Mouse (Mus musculus): ENCODE measurements around the gene Fam57a. TPM values are rescaled to one million over a fixed set of nuclear protein-coding genes. Genes with fewer than 3 reads are reported as not detected.

Gene Fam57a
- total and polyA plus RNA-seq, 3 experiments: 2.0 to 4.2 (median 3.0) TPM

DNA sequence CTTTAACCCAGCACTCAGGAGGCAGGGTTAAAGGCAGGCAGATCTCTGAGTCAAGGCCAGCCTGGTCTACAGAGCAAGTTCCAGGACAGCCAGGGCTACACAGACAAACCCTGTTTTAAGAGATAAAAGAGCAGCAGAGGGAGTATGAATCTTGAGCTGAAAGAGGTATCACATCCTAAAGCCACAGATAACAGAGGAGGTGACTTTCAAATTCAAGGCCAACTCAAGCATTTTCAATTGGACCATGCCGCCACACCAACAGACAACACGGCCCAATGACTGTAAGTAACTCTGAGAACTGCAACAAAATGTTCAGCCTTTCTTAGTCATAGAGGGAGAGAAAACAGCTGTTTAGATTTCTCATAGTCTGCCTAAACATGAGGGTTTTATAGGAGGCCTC is 25.3 kb upstream of the Fam57a start:
- intact Hi-C loops (cut with DNase I): no loop called here
- Histone ChIP-seq H3K36me3 (ENCODE audit: control insufficient read depth, insufficient read depth, low read length) (peaks cover 8% of the 10 kb centered on the region; the same call in 1 of the 2 replicates), H3K9ac (ENCODE audit: low read depth, low read length) (no peak overlapping the region)

DNA sequence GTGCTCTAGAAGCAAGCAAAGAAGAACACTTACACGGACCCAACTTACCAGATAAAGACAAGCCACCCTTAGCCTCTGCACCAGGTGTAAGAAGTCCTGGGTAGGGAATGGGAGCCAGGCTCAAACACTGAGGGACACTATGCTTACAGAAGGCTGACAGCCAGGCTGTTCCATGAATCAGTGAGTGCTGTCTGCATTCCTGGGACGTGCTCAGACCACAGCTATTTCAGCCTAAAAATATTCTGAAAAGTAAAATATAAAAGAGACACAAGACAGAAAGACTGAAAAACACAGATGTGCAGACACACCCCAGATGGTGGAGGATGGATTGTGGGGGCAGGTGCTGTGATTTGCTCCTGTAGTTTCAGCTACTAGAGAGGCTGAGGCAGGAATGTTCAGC is 24.6 kb upstream of the Fam57a start:
- 89% methylated on average over 2 of the region's 2 CpGs for WGBS
- H3K4me1 ChIP-seq (ENCODE audit: control insufficient read depth, insufficient read depth, low read length): no peaks in the 10 kb centered on the region
- no peak for TF ChIP-seq POLR2A (IDR thresholded peaks at IDR 0.05; ENCODE audit: insufficient read depth, low read depth, low read length)
- TF ChIP-seq EP300 (IDR thresholded peaks at IDR 0.05; ENCODE audit: insufficient read depth, low read depth, low read length): no peak
- no peak for TF ChIP-seq CTCF (IDR thresholded peaks at IDR 0.05)

More for the DNA sequence above, 25.3 kb upstream of the Fam57a start:
- no peak for DNase-seq
- WGBS: 87% methylated on average over 2 of the region's 2 CpGs
- Histone ChIP-seq H3K27ac (no peak overlapping the region), H3K4me1 (ENCODE audit: control insufficient read depth, insufficient read depth, low read length) (no peaks in the 10 kb centered on the region), H3K79me2 (replicated peaks; ENCODE audit: control insufficient read depth, insufficient read depth, low read length) (no peaks in the 10 kb centered on the region), H3K4me3 (no peak overlapping the region), H3K27me3 (ENCODE audit: control insufficient read depth, insufficient read depth, low read length) (no peaks in the 10 kb centered on the region)
- TF ChIP-seq POLR2A (IDR thresholded peaks at IDR 0.05; ENCODE audit: insufficient read depth, low read depth, low read length): no peak
- TF ChIP-seq CTCF (IDR thresholded peaks at IDR 0.05): no peak
- TF ChIP-seq EP300 (IDR thresholded peaks at IDR 0.05; ENCODE audit: insufficient read depth, low read depth, low read length): no peak

DNA sequence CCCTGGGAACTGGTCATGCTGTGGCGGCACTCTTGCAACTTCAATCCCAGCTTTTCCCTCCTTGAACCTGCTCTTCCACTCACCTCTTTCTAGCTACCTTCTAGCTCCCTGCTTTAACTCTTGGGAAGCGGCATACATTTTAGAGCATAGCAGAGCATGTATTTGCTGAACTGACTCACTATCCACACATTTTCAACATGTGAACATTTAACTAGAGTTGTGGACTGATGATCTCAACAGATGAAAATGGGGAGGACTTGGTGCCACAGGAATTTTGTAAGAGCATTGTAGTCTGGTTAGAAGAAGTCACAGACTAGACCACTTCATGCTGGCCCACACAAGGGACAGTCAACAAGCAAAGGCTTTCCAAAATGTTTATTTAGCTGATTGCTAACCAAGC is 21.1 kb upstream of the Fam57a start:
- no peak overlapping the region for H3K9ac ChIP-seq (ENCODE audit: low read depth, low read length)
- no peak for DNase-seq
- no peak overlapping the region for H3K4me3 ChIP-seq
- TF ChIP-seq EP300 (IDR thresholded peaks at IDR 0.05; ENCODE audit: insufficient read depth, low read depth, low read length) (no peak), POLR2A (IDR thresholded peaks at IDR 0.05; ENCODE audit: insufficient read depth, low read depth, low read length) (no peak), CTCF (IDR thresholded peaks at IDR 0.05) (no peak)
- no peak overlapping the region for H3K27ac ChIP-seq
- intact Hi-C loops (cut with DNase I): no loop called here
- no peaks in the 10 kb centered on the region for H3K36me3 ChIP-seq (ENCODE audit: control insufficient read depth, insufficient read depth, low read length)
- no peaks in the 10 kb centered on the region for H3K79me2 ChIP-seq (replicated peaks; ENCODE audit: control insufficient read depth, insufficient read depth, low read length)
- H3K27me3 ChIP-seq (ENCODE audit: control insufficient read depth, insufficient read depth, low read length): no peaks in the 10 kb centered on the region
- WGBS: 93% methylated on average over 2 of the region's 2 CpGs
- H3K4me1 ChIP-seq (ENCODE audit: control insufficient read depth, insufficient read depth, low read length): no peaks in the 10 kb centered on the region

More for the DNA sequence above, 24.6 kb upstream of the Fam57a start:
- no peak overlapping the region for H3K4me3 ChIP-seq
- no peak for DNase-seq
- H3K27me3 ChIP-seq (ENCODE audit: control insufficient read depth, insufficient read depth, low read length): no peaks in the 10 kb centered on the region
- H3K79me2 ChIP-seq (replicated peaks; ENCODE audit: control insufficient read depth, insufficient read depth, low read length): no peaks in the 10 kb centered on the region
- intact Hi-C loops (cut with DNase I): no loop called here
- H3K36me3 ChIP-seq (ENCODE audit: control insufficient read depth, insufficient read depth, low read length): peaks cover 8% of the 10 kb centered on the region; the same call in 1 of the 2 replicates
- no peak overlapping the region for H3K9ac ChIP-seq (ENCODE audit: low read depth, low read length)
- no peak overlapping the region for H3K27ac ChIP-seq

DNA sequence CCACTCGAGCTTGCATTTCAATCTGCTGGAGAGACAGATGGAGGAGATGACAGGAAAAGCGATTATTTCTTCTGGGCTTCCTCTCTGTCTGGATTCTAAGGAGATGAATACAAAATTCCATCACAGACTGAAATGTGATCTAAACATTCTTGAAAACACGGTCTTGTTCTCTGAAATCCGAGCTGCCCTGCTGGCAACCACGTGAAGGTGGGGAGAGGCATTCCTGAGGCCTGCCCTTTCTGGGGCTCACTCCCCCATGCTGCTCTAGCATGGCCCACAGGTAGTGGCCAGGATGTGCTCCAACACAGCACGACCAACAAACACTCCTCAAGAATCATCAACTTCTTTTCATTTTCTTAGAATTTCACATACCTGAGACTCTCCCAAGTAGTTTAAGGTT is 19.2 kb upstream of the Fam57a start:
- no peak overlapping the region for H3K27ac ChIP-seq
- no peaks in the 10 kb centered on the region for H3K79me2 ChIP-seq (replicated peaks; ENCODE audit: control insufficient read depth, insufficient read depth, low read length)
- WGBS: 54% methylated on average over 6 of the region's 6 CpGs
- H3K36me3 ChIP-seq (ENCODE audit: control insufficient read depth, insufficient read depth, low read length): no peaks in the 10 kb centered on the region
- no peak overlapping the region for H3K9ac ChIP-seq (ENCODE audit: low read depth, low read length)
- TF ChIP-seq EP300 (IDR thresholded peaks at IDR 0.05; ENCODE audit: insufficient read depth, low read depth, low read length) (no peak), CTCF (IDR thresholded peaks at IDR 0.05) (no peak), POLR2A (IDR thresholded peaks at IDR 0.05; ENCODE audit: insufficient read depth, low read depth, low read length) (no peak)
- no peaks in the 10 kb centered on the region for H3K4me1 ChIP-seq (ENCODE audit: control insufficient read depth, insufficient read depth, low read length)
- DNase-seq: no peak
- H3K4me3 ChIP-seq: no peak overlapping the region
- no peaks in the 10 kb centered on the region for H3K27me3 ChIP-seq (ENCODE audit: control insufficient read depth, insufficient read depth, low read length)
- intact Hi-C loops (cut with DNase I): no loop called here

DNA sequence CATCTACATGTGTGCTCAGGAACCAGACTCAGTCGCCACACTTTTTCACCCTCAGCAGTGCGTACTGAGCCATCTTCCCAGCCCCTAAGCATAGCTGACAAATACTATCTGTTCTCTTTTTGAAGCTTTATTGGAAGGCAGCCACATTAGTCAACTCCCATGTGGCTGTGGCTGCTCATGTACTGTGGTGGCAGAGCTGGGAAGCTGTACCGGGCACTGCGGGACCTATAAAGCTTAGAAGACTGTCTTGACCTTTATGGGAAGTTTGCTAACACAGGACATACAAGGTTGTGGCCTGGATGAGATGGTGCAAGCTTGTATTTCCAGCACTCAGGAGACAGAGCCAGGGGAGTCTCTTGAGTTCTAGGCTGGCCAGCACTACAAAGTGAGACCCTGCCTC is 12.8 kb upstream of the Fam57a start:
- no peak overlapping the region; the same call in 1 of the 2 replicates for H3K27ac ChIP-seq
- WGBS: 55% methylated on average over 4 of the region's 4 CpGs
- TF ChIP-seq EP300 (IDR thresholded peaks at IDR 0.05; ENCODE audit: insufficient read depth, low read depth, low read length) (no peak), POLR2A (IDR thresholded peaks at IDR 0.05; ENCODE audit: insufficient read depth, low read depth, low read length) (no peak), CTCF (IDR thresholded peaks at IDR 0.05) (no peak)

DNA sequence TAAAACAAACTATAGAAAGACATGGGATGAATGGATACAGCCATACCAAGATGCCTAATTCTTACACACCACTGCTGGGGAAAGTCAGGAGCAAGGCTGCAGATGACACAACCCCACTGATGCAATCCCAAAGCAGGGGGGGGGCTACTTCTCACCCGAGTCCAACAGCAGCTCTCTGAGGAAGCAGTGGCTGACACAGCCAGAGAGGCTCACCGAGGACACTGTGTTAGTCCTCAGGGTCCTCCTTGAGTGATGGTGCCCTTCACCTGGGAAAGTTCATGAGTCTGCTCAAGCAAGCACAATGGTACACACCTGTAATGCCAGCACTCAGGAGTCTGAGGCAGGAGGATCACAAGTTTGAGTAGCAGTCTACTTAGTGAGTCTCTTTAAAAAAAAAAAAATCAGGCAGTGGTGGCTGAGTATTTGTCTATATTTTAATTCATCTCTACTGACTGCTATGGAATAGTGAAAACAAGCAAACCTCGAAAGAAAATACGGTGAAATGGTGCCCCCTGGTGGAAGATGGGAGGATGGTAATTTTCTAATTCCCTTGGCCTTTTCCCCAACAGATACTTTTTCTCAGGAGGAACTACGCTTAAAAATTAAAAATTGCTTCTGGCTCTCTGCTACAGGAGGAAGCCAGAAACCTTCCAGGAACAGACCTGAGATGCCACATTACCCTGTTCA is 12.2 kb upstream of the Fam57a start:
- no peaks in the 10 kb centered on the region for H3K79me2 ChIP-seq (replicated peaks; ENCODE audit: control insufficient read depth, insufficient read depth, low read length)
- TF ChIP-seq CTCF (IDR thresholded peaks at IDR 0.05) (peak; percentile 84), EP300 (IDR thresholded peaks at IDR 0.05; ENCODE audit: insufficient read depth, low read depth, low read length) (no peak)
- H3K27me3 ChIP-seq (ENCODE audit: control insufficient read depth, insufficient read depth, low read length): no peaks in the 10 kb centered on the region
- H3K9ac ChIP-seq (ENCODE audit: low read depth, low read length): no peak overlapping the region
- no peak overlapping the region for H3K4me3 ChIP-seq
- H3K27ac ChIP-seq: no peak overlapping the region; the same call in 1 of the 2 replicates
- 13% methylated on average over 5 of the region's 5 CpGs for WGBS
- DNase-seq: peak; percentile 55 to 70
- H3K36me3 ChIP-seq (ENCODE audit: control insufficient read depth, insufficient read depth, low read length): no peaks in the 10 kb centered on the region
- intact Hi-C loops (cut with DNase I): loop anchor here (1.0 to 5.0 kb wide), 7 partner anchors 35 to 452 kb away; partner anchors contain the start of gene Rflnb
- peaks cover 7% of the 10 kb centered on the region for H3K4me1 ChIP-seq (ENCODE audit: control insufficient read depth, insufficient read depth, low read length)

More for the DNA sequence above, 12.8 kb upstream of the Fam57a start:
- Histone ChIP-seq H3K4me3 (no peak overlapping the region), H3K4me1 (ENCODE audit: control insufficient read depth, insufficient read depth, low read length) (peaks cover 7% of the 10 kb centered on the region), H3K79me2 (replicated peaks; ENCODE audit: control insufficient read depth, insufficient read depth, low read length) (no peaks in the 10 kb centered on the region), H3K27me3 (ENCODE audit: control insufficient read depth, insufficient read depth, low read length) (no peaks in the 10 kb centered on the region), H3K9ac (ENCODE audit: low read depth, low read length) (no peak overlapping the region), H3K36me3 (ENCODE audit: control insufficient read depth, insufficient read depth, low read length) (no peaks in the 10 kb centered on the region)
- DNase-seq: no peak
- intact Hi-C loops (cut with DNase I): loop anchor here (1.0 to 5.0 kb wide), 7 partner anchors 34 to 452 kb away; partner anchors contain the start of gene Rflnb
